Mouse (Mus musculus): ENCODE data around the gene Fzd9. TPM values are rescaled to one million over a fixed set of nuclear protein-coding genes. Genes with fewer than 3 reads are reported as not detected.

Gene Fzd9
- polyA plus RNA-seq (2015; fragmentation: Nextera tagmentation; extraction: Ambion mirVana) = 16.0 and 16.2 TPM in 2 replicates

DNA sequence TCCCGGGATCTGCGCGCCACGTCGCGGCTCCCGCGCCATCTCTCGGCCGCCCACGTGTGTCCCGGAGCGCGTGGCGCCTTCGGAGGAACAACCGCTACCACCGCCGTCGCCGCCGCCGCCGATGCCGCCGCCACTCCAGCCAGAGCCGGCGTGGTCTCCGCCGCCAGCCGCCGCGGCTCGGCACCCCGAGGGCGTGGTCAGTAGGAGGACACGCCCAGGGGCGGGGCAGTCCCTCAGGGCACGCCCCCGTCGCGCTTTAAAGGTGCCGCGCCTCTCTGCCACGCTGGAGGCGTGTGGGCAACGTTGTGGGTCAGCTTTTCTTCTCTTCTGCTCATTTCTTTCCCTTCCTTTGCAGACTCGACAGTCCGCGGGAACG lies at the start of gene Fzd9:
TSS of gene Fzd9 (minus strand) at position 152 of the 376 bp plus-strand sequence.
- Histone ChIP-seq H3K9ac (peak within 1 kb of the TSS; percentile 27), H3K4me1 (peaks cover 33% of the 10 kb centered on the region), H3K36me3 (peaks cover 11% of the 10 kb centered on the region), H3K27me3 (peaks cover 23% of the 10 kb centered on the region), H3K27ac (replicated peaks) (peak within 1 kb of the TSS; percentile 53; the same call in 1 of the 2 replicates), H3K4me3 (replicated peaks) (peak within 1 kb of the TSS; percentile 59), H3K9me3 (replicated peaks) (no peaks in the 10 kb centered on the region), H3K4me2 (replicated peaks) (peak within 1 kb of the TSS; percentile 95)
- WGBS = 0% methylated on average over 51 of the region's 51 CpGs
- ATAC-seq (ENCODE audit: insufficient number of reproducible peaks, low FRiP score, low TSS enrichment, low read depth) = peak; percentile 87

DNA sequence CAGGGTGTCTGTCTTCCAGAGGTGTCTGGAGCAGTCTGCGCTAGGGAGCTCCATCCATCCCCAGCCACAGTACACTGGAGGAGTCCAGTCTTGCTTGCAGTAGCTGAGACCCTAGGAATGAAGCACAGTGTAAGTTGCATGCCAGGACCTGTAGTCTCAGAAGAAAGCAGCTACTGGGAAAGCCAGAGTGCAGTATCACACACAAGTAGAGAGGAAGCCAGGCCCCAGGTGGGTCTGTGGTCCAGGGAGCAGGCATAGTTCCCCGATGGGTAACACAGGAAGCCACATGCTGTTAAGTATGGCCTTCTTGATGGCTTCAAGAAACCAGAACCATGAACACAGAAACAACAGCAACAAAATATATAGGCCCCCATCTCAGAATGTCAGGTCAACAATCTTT lies 41.0 kb upstream of the Fzd9 start:
- 57% methylated on average over 2 of the region's 2 CpGs for WGBS
- H3K27ac ChIP-seq (replicated peaks) = no peak overlapping the region
- H3K9me3 ChIP-seq (replicated peaks) = no peaks in the 10 kb centered on the region
- H3K36me3 ChIP-seq = no peaks in the 10 kb centered on the region
- no peak for ATAC-seq (ENCODE audit: insufficient number of reproducible peaks, low FRiP score, low TSS enrichment, low read depth)
- H3K9ac ChIP-seq = no peak overlapping the region
- H3K4me3 ChIP-seq (replicated peaks) = no peak overlapping the region
- H3K4me2 ChIP-seq (replicated peaks) = no peak overlapping the region
- H3K4me1 ChIP-seq = no peaks in the 10 kb centered on the region
- no peaks in the 10 kb centered on the region for H3K27me3 ChIP-seq

DNA sequence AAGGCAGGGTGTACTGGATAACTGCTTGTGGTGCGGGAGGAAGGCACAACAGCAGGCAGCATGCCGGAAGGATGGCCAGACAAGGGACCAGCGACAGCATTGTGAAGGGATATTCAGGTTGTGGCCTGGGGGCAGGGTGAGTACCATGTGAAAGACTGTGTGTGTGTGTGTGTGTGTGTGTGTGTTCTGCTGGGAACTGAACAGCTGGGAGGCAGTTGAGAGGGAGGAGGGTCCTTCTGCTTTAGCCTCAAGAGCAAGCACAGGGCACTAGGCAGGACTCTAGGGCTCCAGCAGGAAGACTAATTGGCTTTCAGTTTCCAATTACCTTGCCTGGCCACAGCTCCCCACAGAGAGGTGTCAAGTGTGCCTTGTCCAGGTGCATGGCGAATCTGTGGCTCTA lies 40.2 kb upstream of the Fzd9 start:
- H3K9ac ChIP-seq = no peak overlapping the region

DNA sequence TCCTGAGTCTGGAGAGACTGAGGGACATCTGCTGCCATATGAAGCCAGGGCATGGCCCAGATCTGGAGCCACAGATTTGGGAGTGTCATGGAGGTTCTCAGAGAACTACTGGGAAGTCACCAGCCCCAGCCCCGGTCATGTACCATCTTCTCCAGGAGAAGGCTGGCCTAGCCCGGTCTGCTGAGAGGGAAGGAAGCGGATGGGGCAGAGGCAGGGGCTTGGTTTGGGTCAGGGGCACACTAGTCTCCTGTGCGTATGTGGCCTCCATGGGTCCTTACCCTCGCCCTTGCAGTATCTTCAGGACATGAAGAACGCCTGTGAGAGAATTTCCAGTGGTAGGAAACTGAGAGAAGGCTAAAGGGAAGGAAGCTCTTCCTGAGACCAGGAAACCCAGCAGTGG lies 39.7 kb upstream of the Fzd9 start:
- Histone ChIP-seq H3K4me1 (no peaks in the 10 kb centered on the region), H3K36me3 (no peaks in the 10 kb centered on the region), H3K27me3 (no peaks in the 10 kb centered on the region), H3K4me3 (replicated peaks) (no peak overlapping the region), H3K9ac (no peak overlapping the region), H3K4me2 (replicated peaks) (no peak overlapping the region), H3K27ac (replicated peaks) (no peak overlapping the region), H3K9me3 (replicated peaks) (no peaks in the 10 kb centered on the region)
- WGBS = 77% methylated on average over 6 of the region's 6 CpGs
- no peak for ATAC-seq (ENCODE audit: insufficient number of reproducible peaks, low FRiP score, low TSS enrichment, low read depth)

More for the DNA sequence above, 40.2 kb upstream of the Fzd9 start:
- ATAC-seq (ENCODE audit: insufficient number of reproducible peaks, low FRiP score, low TSS enrichment, low read depth) = no peak
- Histone ChIP-seq H3K4me2 (replicated peaks) (no peak overlapping the region), H3K4me3 (replicated peaks) (no peak overlapping the region), H3K27ac (replicated peaks) (no peak overlapping the region), H3K36me3 (no peaks in the 10 kb centered on the region), H3K9me3 (replicated peaks) (no peaks in the 10 kb centered on the region), H3K4me1 (no peaks in the 10 kb centered on the region), H3K27me3 (no peaks in the 10 kb centered on the region)
- 34% methylated on average over 4 of the region's 4 CpGs for WGBS

DNA sequence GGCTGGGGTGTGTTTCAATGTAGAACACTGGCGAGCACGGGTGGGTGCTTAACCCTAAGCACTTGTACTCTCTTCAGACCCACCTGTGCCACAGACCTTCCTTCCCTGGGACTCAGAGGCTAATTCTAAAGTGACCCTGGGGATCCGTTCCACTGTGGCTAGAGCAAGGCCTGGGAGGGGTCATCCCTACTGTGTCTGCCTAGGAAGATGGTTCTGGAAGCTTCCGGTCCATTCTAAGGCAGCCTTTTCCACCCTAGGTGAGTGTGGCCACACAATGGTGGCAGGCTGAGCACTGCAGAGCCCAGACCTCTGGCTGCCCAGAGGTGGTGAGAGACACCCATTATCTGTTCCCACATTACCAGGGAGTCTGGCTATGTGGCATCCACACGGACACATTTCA lies 35.9 kb upstream of the Fzd9 start:
- Histone ChIP-seq H3K36me3 (no peaks in the 10 kb centered on the region), H3K9me3 (replicated peaks) (no peaks in the 10 kb centered on the region), H3K4me2 (replicated peaks) (no peak overlapping the region), H3K27me3 (no peaks in the 10 kb centered on the region), H3K4me1 (no peaks in the 10 kb centered on the region), H3K4me3 (replicated peaks) (no peak overlapping the region), H3K27ac (replicated peaks) (no peak overlapping the region), H3K9ac (no peak overlapping the region)
- ATAC-seq (ENCODE audit: insufficient number of reproducible peaks, low FRiP score, low TSS enrichment, low read depth) = no peak
- WGBS = 79% methylated on average over 5 of the region's 5 CpGs

DNA sequence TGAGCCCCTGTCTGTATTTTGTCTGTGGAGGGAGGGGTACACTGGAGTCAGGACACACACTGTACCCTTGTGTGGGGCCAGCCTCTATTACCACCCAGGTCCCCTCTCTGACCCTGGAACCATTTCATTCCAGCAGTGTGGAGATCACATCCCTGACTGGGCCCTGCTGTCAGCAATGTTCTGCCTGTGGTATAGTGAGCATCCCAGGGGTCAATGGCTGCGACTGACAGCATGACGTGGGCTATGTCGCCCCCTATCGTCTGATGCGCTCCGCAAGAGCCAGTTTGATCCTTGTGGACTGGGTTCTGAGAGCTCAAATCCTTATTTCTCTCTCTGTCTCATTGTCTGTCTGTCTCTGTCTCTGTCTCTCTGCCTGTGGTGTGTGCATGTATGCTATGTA lies 35.2 kb upstream of the Fzd9 start:
- H3K36me3 ChIP-seq = no peaks in the 10 kb centered on the region
- ATAC-seq (ENCODE audit: insufficient number of reproducible peaks, low FRiP score, low TSS enrichment, low read depth) = peak; percentile 62; the same call in 1 of the 2 replicates
- WGBS = 1% methylated on average over 6 of the region's 6 CpGs
- no peak overlapping the region for H3K27ac ChIP-seq (replicated peaks)
- H3K4me2 ChIP-seq (replicated peaks) = no peak overlapping the region
- no peak overlapping the region for H3K4me3 ChIP-seq (replicated peaks)
- no peaks in the 10 kb centered on the region for H3K27me3 ChIP-seq
- no peaks in the 10 kb centered on the region for H3K4me1 ChIP-seq
- H3K9ac ChIP-seq = no peak overlapping the region
- H3K9me3 ChIP-seq (replicated peaks) = no peaks in the 10 kb centered on the region

DNA sequence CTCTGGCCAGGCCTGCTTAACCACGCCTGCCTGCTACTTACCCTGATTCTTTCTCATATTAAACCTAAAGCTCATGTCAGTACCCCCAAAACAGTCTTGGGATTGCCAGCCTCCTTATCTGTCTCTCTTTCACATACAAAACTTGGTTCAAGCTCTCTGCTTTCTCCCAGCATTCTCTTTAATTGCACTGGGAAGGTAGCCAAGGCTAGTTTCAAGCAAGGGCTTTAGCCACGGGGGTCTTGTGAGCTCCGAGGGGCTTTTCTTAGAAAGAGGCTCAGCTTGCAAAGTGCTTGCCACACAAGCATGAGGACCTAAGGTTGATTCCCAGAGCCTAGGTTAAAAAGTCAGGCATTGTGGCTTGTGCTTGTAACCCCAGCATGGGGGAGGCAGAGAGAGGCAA lies 34.2 kb upstream of the Fzd9 start:
- H3K27me3 ChIP-seq = no peaks in the 10 kb centered on the region
- no peaks in the 10 kb centered on the region for H3K36me3 ChIP-seq
- no peak overlapping the region for H3K4me2 ChIP-seq (replicated peaks)
- H3K9ac ChIP-seq = no peak overlapping the region
- H3K9me3 ChIP-seq (replicated peaks) = no peaks in the 10 kb centered on the region
- no peaks in the 10 kb centered on the region for H3K4me1 ChIP-seq
- ATAC-seq (ENCODE audit: insufficient number of reproducible peaks, low FRiP score, low TSS enrichment, low read depth) = no peak
- no peak overlapping the region for H3K27ac ChIP-seq (replicated peaks)
- H3K4me3 ChIP-seq (replicated peaks) = no peak overlapping the region
- WGBS = 60% methylated on average over 3 of the region's 3 CpGs

DNA sequence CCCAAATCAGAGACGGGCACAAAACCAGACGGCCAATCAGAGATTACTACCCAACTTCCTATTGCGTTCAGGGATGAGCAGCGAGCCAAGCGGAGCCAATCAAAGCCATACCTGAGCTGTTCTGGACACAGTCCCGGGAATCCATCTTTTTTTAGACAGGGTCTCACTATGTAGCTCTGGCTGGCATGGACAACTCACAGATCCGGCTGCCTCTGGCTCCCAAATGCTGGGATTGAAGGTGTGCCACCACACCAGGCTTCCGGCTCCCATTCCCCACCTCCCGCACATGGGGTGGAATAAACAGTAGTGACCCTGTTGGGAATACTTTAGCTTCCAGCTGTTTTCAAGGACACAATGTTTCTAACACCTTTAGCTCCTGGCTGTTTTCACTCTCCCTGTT lies 29.2 kb upstream of the Fzd9 start:
- ATAC-seq (ENCODE audit: insufficient number of reproducible peaks, low FRiP score, low TSS enrichment, low read depth) = peak; percentile 52; the same call in 1 of the 2 replicates
- WGBS = 54% methylated on average over 9 of the region's 9 CpGs
- no peak overlapping the region for H3K4me2 ChIP-seq (replicated peaks)
- H3K27me3 ChIP-seq = peaks cover 5% of the 10 kb centered on the region; the same call in 1 of the 2 replicates
- no peaks in the 10 kb centered on the region for H3K36me3 ChIP-seq
- H3K27ac ChIP-seq (replicated peaks) = no peak overlapping the region
- H3K4me3 ChIP-seq (replicated peaks) = no peak overlapping the region
- no peaks in the 10 kb centered on the region for H3K9me3 ChIP-seq (replicated peaks)
- peaks cover 16% of the 10 kb centered on the region for H3K4me1 ChIP-seq
- no peak overlapping the region for H3K9ac ChIP-seq

DNA sequence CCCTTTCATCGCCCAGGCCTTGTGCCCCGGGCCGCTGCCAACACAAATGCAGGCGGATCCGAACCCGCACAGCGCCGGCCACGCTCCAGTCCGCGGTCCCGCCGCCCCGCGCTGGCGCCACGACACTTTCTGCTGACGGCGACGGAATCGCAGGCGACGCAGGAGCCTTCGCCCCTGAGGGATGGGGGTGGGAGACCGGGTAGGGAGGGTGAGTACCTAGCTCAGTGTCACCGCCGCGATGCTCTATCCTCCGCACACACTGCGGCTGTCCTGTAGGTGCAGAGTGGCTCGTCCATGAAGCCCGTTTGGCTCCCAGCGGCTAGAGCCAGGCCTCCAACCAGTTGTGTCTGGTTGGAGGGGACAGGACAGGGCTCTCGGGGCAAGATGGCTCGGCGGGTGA lies 25.6 kb upstream of the Fzd9 start:
- ATAC-seq (ENCODE audit: insufficient number of reproducible peaks, low FRiP score, low TSS enrichment, low read depth) = no peak
- H3K27ac ChIP-seq (replicated peaks) = peak overlapping the region; percentile 49; the same call in 1 of the 2 replicates
- peaks cover 31% of the 10 kb centered on the region for H3K4me1 ChIP-seq
- WGBS = 5% methylated on average over 36 of the region's 36 CpGs
- peak overlapping the region; percentile 23; the same call in 1 of the 2 replicates for H3K4me3 ChIP-seq (replicated peaks)
- no peak overlapping the region; the same call in 1 of the 2 replicates for H3K9ac ChIP-seq
- H3K4me2 ChIP-seq (replicated peaks) = peak overlapping the region; percentile 43
- peaks cover 5% of the 10 kb centered on the region; the same call in 1 of the 2 replicates for H3K27me3 ChIP-seq
- H3K36me3 ChIP-seq = no peaks in the 10 kb centered on the region
- H3K9me3 ChIP-seq (replicated peaks) = no peaks in the 10 kb centered on the region

DNA sequence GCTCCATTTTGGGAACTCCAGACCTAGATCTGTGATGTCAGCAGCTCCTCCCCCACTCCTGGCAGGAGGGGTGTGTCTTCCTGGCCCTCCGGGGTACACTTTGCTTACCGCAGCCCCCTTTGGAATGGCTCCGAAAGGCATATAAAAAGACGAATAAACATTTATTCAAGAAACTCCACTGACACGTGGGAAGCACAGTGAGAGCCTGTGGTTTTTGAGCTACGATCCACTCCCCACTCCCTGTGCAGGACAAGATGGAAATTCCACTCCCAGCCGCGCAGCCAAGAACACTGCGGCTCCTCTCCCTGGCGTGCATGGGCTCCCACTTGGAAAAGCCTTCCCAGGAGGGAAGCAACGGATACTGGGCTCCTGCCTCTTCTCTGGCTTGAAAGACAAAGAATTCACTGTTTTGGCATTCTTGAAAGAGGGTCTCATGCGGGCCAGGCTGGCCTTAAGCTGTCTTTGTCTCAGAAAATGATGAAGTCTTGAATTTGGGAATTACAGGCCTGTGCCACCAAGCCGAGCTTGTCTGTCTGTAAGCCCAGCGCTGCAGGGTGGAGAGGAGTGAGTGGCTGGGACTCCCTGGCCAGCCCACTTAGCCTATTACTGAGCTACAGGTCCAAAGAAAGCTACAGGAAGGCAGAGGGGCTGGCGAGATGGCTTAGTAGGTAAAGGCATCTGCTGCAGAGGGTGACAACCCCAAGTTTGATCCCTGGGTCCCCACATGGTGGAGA lies 23.8 kb upstream of the Fzd9 start:
- peak overlapping the region; percentile 28 for H3K4me2 ChIP-seq (replicated peaks)
- peak overlapping the region; percentile 89 for H3K27ac ChIP-seq (replicated peaks)
- peak; percentile 81 for ATAC-seq (ENCODE audit: insufficient number of reproducible peaks, low FRiP score, low TSS enrichment, low read depth)
- no peak overlapping the region for H3K9ac ChIP-seq
- peak overlapping the region; percentile 11; the same call in 1 of the 2 replicates for H3K4me3 ChIP-seq (replicated peaks)
- no peaks in the 10 kb centered on the region for H3K9me3 ChIP-seq (replicated peaks)
- H3K27me3 ChIP-seq = peaks cover 5% of the 10 kb centered on the region; the same call in 1 of the 2 replicates
- no peaks in the 10 kb centered on the region for H3K36me3 ChIP-seq
- 13% methylated on average over 15 of the region's 15 CpGs for WGBS
- H3K4me1 ChIP-seq = peaks cover 29% of the 10 kb centered on the region

DNA sequence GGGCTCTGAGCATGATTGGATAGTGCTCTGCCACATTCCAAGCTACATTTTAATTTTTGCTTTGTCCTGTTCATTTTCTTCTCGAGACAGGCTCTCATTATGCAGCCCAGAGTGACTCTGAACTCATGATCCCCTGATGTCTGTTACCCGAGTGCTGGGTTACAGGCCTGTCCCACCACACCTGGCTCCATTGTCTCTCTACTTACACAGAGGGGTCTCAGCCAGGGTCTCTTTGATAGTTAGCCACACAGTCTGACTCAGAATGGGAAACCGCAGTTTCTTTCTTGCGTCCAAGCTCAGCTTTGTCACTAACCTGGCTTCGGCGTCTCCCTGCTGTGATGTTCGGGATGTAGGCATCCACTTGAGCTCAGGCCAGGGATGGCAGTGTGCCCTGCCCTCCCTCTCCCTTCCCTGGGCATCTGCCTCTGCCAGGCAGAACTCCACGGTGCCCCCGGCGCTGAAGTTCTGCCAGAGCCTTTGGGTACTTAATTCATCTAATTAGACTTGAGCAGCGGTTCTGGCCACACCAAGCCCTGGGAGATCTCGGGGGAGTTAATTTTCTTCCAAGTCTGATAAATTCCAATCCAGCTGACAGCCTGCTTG lies 20.6 kb upstream of the Fzd9 start:
- H3K27me3 ChIP-seq = peaks cover 3% of the 10 kb centered on the region; the same call in 1 of the 2 replicates
- ATAC-seq (ENCODE audit: insufficient number of reproducible peaks, low FRiP score, low TSS enrichment, low read depth) = no peak
- no peak overlapping the region for H3K4me2 ChIP-seq (replicated peaks)
- no peak overlapping the region for H3K27ac ChIP-seq (replicated peaks)
- WGBS = 49% methylated on average over 12 of the region's 12 CpGs
- H3K36me3 ChIP-seq = no peaks in the 10 kb centered on the region
- no peaks in the 10 kb centered on the region for H3K9me3 ChIP-seq (replicated peaks)
- H3K4me1 ChIP-seq = peaks cover 26% of the 10 kb centered on the region
- no peak overlapping the region for H3K9ac ChIP-seq
- no peak overlapping the region for H3K4me3 ChIP-seq (replicated peaks)

Data from embryonic facial prominence, embryonic 15.5 days (tissue).